Mouse (Mus musculus) intestine, postnatal 0 days (tissue): Measurements from ENCODE around the gene Slc22a2. TPM values are rescaled to one million over a fixed set of nuclear protein-coding genes. Genes with fewer than 3 reads are reported as not detected.
"Not testable (repeated sequence)": the region's sequence is repeated elsewhere in the genome, so short reads cannot be mapped to it uniquely, and the experiment has no call there.

Experiments
- ATAC-seq: fragments of 200-750 bp; cut with Nextera tagmentation; 2 replicates; pipeline ENCODE4 v1.8.0; 2017; ENCODE audit warnings: mild to moderate bottlenecking, moderate TSS enrichment, moderate library complexity
- H3K27ac ChIP-seq: fragments of 300-500 bp; sonication (generic); 2 replicates; pipeline ENCODE4 v1.5.1; 2014; ENCODE audit warnings: mild to moderate bottlenecking, low read depth, low read length, moderate library complexity
- H3K27me3 ChIP-seq: fragments of 300-500 bp; sonication (generic); replicated peaks from 2 replicates; pipeline ENCODE4 v1.6.1; 2014; ENCODE audit warnings: low read length, mixed read lengths; ENCODE audit not compliant: control insufficient read depth, insufficient read depth
- H3K36me3 ChIP-seq: fragments of 300-500 bp; sonication (generic); 2 replicates; pipeline ENCODE4 v1.6.1; 2014; ENCODE audit warnings: mild to moderate bottlenecking, moderate library complexity; ENCODE audit not compliant: control insufficient read depth, insufficient read depth
- H3K4me1 ChIP-seq: fragments of 300-500 bp; sonication (generic); replicated peaks from 2 replicates; pipeline ENCODE4 v1.6.1; 2014; ENCODE audit warnings: antibody characterized with exemption, low read length, mixed read lengths; ENCODE audit not compliant: control insufficient read depth, insufficient read depth
- H3K4me2 ChIP-seq: fragments of 300-500 bp; sonication (generic); replicated peaks from 2 replicates; pipeline ENCODE4 v1.6.1; 2014; ENCODE audit warnings: low read depth, mild to moderate bottlenecking, moderate library complexity
- H3K4me3 ChIP-seq: fragments of 300-500 bp; sonication (generic); 2 replicates; pipeline ENCODE4 v1.5.1; 2014; ENCODE audit warnings: low read depth, low read length
- H3K9ac ChIP-seq: fragments of 300-500 bp; sonication (generic); 2 replicates; pipeline ENCODE4 v1.6.1; 2014; ENCODE audit warnings: mild to moderate bottlenecking, low read depth, low read length
- H3K9me3 ChIP-seq: fragments of 300-500 bp; sonication (generic); 2 replicates; pipeline ENCODE4 v1.6.1; 2016; ENCODE audit warnings: mixed run types; ENCODE audit not compliant: control insufficient read depth
- CTCF ChIP-seq: sonication (generic); IDR thresholded peaks from 2 replicates; pipeline ENCODE4 v1.5.1; 2016; ENCODE audit warnings: low read depth, mild to moderate bottlenecking, control low read depth, antibody characterized with exemption, moderate library complexity
- WGBS: fragments of 180-500 bp; shearing (Covaris S2); extraction: QIAGEN DNeasy Blood & Tissue Kit; methylation state at CpG from one replicate; pipeline ENCODE4 v1.1.7; 2014; 5-methylcytosine and 5-hydroxymethylcytosine counted together
- polyA plus RNA-seq: library from polyadenylated mRNA; unstranded; fragments of >200 nt; fragmentation: Nextera tagmentation; extraction: Ambion mirVana; gene quantifications from 2 replicates; pipeline ENCODE4 v1.2.1, GENCODE M21; 2015

Slc22a2 gene
- polyA plus RNA-seq, 1 experiment from 2014 or later, result not detected

DNA sequence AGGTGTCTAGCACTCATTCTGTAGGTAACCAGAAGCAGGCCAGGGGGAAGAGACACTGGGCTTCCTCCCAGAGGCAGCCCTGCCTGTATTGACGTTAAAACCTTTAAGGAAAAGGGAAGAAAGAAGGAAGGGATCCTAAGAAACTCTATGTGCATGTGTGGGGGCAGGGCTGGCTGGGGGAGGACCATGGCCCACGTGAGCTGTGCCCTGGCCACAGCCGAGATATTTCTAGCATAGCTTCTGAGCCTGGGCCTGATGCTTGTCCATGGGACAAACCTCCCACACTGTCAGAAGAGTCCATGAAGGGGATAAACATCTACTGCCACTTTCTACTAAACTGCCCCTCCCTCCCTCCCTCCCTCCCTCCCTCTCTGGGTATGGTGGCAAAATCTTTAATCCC is 89.9 kb downstream of the Slc22a2 start:
- Histone ChIP-seq H3K36me3 (no peaks in the 10 kb centered on the region), H3K4me3 (no peak overlapping the region), H3K9me3 (no peaks in the 10 kb centered on the region), H3K27me3 (no peaks in the 10 kb centered on the region), H3K27ac (no peak overlapping the region), H3K4me2 (no peak overlapping the region), H3K4me1 (peaks cover 3% of the 10 kb centered on the region), H3K9ac (no peak overlapping the region)
- WGBS, result 58% methylated on average over 3 of the region's 3 CpGs
- no peak for TF ChIP-seq CTCF
- ATAC-seq, result no peak

DNA sequence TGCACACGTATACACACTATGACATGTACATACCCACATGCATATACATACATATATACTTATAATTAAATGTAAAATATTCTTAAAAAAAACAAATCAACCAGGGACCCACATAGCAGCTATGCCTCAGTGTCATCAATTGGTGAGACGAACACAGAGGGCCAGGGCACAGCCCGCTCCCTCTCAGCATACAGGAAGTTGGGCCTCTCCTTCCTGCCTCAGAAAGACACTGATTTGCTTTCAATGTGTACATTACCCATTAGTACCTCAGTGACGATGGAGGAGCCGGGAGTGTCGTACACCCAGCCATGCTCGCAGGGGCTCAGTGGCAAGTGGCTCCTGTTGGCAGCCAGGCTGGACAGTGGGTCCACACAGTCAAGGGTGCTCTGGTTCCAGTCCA is 91.0 kb downstream of the Slc22a2 start:
- not testable (repeated sequence) for H3K27me3 ChIP-seq, H3K9me3 ChIP-seq, ATAC-seq, H3K9ac ChIP-seq, H3K36me3 ChIP-seq, H3K27ac ChIP-seq, H3K4me3 ChIP-seq, H3K4me1 ChIP-seq, H3K4me2 ChIP-seq
- WGBS, result 85% methylated on average over 7 of the region's 7 CpGs

DNA sequence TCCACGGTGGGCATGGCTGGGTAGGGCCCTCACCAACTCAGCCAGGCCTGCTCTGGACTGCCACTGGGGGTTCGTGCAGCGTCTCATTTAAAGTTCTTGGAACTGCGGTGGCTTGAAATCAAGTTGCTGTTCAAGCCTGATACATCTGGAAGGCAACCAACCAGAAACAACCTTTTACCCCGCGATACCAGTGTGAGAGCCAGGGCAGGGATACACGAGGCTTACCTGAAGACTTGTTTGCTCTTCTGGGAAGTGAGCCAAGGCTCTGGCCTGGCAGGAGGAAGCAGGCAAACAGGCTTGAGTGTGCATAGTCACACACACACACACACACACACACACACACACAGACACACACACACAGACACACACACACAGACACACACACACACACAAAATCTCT is 91.7 kb downstream of the Slc22a2 start, which contains the start of gene Slc22a1:
Gene Slc22a1 (minus strand): TSS at position 184 of the 400 bp plus-strand sequence.
- TF ChIP-seq CTCF, result no peak
- 63% methylated on average over 7 of the region's 7 CpGs for WGBS
- Histone ChIP-seq H3K4me2 (no peak within 1 kb of the TSS), H3K4me3 (no peak within 1 kb of the TSS), H3K36me3 (no peaks in the 10 kb centered on the region), H3K27ac (no peak within 1 kb of the TSS), H3K4me1 (no peaks in the 10 kb centered on the region; the same call in none of the 2 replicates), H3K9me3 (peaks cover 3% of the 10 kb centered on the region; the same call in 1 of the 2 replicates), H3K27me3 (no peaks in the 10 kb centered on the region), H3K9ac (no peak within 1 kb of the TSS)
- 0 out of 2 replicates have a peak, but pooled peaks have one; percentile 14 for ATAC-seq

DNA sequence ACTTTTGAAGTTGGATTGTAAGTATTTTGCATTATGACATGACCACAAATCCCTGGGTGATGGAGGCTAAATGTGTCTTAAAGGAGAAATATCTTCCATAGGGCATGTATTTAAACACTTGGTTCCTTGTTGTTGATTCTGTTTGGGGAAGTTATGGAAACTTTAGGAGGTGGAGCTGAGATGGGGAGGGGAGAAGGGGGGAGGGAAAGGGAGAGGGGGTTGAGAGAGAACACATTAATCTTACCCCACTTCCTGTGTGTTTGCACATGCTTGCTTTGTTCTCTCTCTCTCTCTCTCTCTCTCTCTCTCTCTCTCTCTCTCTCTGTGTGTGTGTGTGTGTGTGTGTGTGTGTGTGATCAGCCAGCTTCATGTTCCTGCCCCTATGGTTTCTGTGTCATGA is 93.2 kb downstream of the Slc22a2 start:
- H3K27me3 ChIP-seq, result no peaks in the 10 kb centered on the region

More for the DNA sequence above, 93.2 kb downstream of the Slc22a2 start:
- no peak for ATAC-seq
- no peak for TF ChIP-seq CTCF
- no peaks in the 10 kb centered on the region; the same call in none of the 2 replicates for H3K4me1 ChIP-seq
- H3K4me2 ChIP-seq, result no peak overlapping the region
- H3K9me3 ChIP-seq, result peaks cover 3% of the 10 kb centered on the region; the same call in 1 of the 2 replicates
- H3K27ac ChIP-seq, result no peak overlapping the region
- H3K9ac ChIP-seq, result no peak overlapping the region
- no peaks in the 10 kb centered on the region for H3K36me3 ChIP-seq
- H3K4me3 ChIP-seq, result no peak overlapping the region

Other genes with a start within 250 kb of the Slc22a2 start
- gene Plg, start 205.5 kb upstream of the Slc22a2 start, polyA plus RNA-seq, result 0.10 and 0.13 TPM in 2 replicates
- gene Slc22a3, start 76.4 kb upstream of the Slc22a2 start, polyA plus RNA-seq, result 0.20 and 0.22 TPM in 2 replicates
- gene Slc22a1, start 91.7 kb downstream of the Slc22a2 start, polyA plus RNA-seq, result 2.1 and 3.1 TPM in 2 replicates
- 25.1 and 28.7 TPM in 2 replicates for gene Igf2r, start 185.5 kb downstream of the Slc22a2 start, polyA plus RNA-seq